Mouse (Mus musculus) neural tube, embryonic 15.5 days (tissue): Measurements from ENCODE around the gene Arid5b. TPM values are rescaled to one million over a fixed set of nuclear protein-coding genes. Genes with fewer than 3 reads are reported as not detected.

ENCODE experiments used
- ATAC-seq: fragments of 200-750 bp; cut with Nextera tagmentation; 2 replicates; pipeline ENCODE4 v1.8.0; 2017; ENCODE audit warnings: mild to moderate bottlenecking, moderate TSS enrichment, moderate library complexity; ENCODE audit not compliant: low FRiP score
- H3K27ac ChIP-seq: fragments of 300-500 bp; sonication (generic); replicated peaks from 2 replicates; pipeline ENCODE4 v1.5.1; 2015; ENCODE audit warnings: mild to moderate bottlenecking, inconsistent platforms
- H3K27me3 ChIP-seq: fragments of 300-500 bp; sonication (generic); replicated peaks from 2 replicates; pipeline ENCODE4 v1.6.1; 2015; ENCODE audit warnings: inconsistent platforms
- H3K36me3 ChIP-seq: fragments of 300-500 bp; sonication (generic); 2 replicates; pipeline ENCODE4 v1.6.1; 2015; ENCODE audit warnings: inconsistent platforms
- H3K4me1 ChIP-seq: fragments of 300-500 bp; sonication (generic); 2 replicates; pipeline ENCODE4 v1.6.1; 2015; ENCODE audit warnings: inconsistent platforms
- H3K4me2 ChIP-seq: fragments of 300-500 bp; sonication (generic); 2 replicates; pipeline ENCODE4 v1.6.1; 2015; ENCODE audit warnings: inconsistent platforms, mild to moderate bottlenecking, moderate library complexity
- H3K4me3 ChIP-seq: fragments of 300-500 bp; sonication (generic); replicated peaks from 2 replicates; pipeline ENCODE4 v1.5.1; 2015; ENCODE audit warnings: mild to moderate bottlenecking, inconsistent platforms
- H3K9ac ChIP-seq: fragments of 300-500 bp; sonication (generic); replicated peaks from 2 replicates; pipeline ENCODE4 v1.6.1; 2015; ENCODE audit warnings: mild to moderate bottlenecking, inconsistent platforms
- H3K9me3 ChIP-seq: fragments of 300-500 bp; sonication (generic); replicated peaks from 2 replicates; pipeline ENCODE4 v1.6.1; 2016; ENCODE audit warnings: inconsistent platforms
- WGBS: fragments of 180-500 bp; shearing (Covaris S2); methylation state at CpG from one replicate; pipeline ENCODE4 v1.1.7; 2015; ENCODE audit warnings: mixed read lengths; 5-methylcytosine and 5-hydroxymethylcytosine counted together
- polyA plus RNA-seq: library from polyadenylated mRNA; unstranded; fragments of >200 nt; fragmentation: Nextera tagmentation; extraction: Ambion mirVana; gene quantifications from 2 replicates; pipeline ENCODE4 v1.2.1, GENCODE M21; 2015

Gene Arid5b
- polyA plus RNA-seq, 1 experiment from 2014 or later: 18.4 TPM

DNA sequence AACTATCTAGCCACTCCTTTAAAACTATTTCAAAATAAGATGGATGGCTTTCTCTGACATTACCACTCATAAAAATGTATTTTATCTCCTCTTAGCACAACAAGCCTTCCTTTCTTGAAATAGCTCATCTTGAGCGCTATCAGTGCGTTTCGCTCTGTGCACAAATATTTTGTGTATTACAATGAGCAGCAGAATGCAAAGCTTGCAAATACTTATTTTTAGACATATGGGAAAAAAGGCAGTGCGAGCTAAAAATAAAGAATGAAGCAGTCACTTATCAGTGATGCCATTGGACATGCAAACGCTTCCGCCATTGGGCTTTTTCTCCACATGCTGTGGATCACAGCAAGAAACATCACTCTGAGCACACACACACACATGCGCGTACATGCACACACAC, 110.4 kb downstream of the Arid5b start:
- Histone ChIP-seq H3K4me1 (peaks cover 25% of the 10 kb centered on the region), H3K4me3 (no peak overlapping the region), H3K4me2 (no peak overlapping the region), H3K27me3 (no peaks in the 10 kb centered on the region), H3K36me3 (no peaks in the 10 kb centered on the region), H3K9ac (no peak overlapping the region), H3K9me3 (no peaks in the 10 kb centered on the region), H3K27ac (no peak overlapping the region)
- 87% methylated on average over 8 of the region's 8 CpGs for WGBS
- ATAC-seq: no peak

GRCm38 (mm10) chr10:68167118-68167517, 111.4 kb downstream of the Arid5b start:
- H3K27me3 ChIP-seq: no peaks in the 10 kb centered on the region
- 72% methylated on average over 4 of the region's 4 CpGs for WGBS
- ATAC-seq: no peak

DNA sequence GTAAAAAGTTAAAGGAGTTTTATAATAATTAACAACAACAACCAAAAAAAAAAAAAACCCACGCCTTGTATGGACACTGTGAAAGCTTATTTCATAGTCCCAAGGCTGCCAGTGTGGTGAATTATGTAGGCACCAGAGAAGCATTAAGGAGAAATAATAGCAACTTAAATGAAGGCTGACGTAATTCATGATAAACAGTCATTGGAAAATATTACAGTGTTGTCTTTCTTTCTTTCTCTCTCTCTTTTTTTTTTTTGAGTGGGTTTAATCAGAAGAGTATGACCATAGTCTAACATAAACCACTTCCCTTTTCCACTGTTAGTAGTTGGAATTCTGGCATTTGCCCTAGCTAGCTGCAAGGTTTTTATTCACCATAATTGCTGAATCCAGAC, 111.8 kb downstream of the Arid5b start:
- 50% methylated on average over 2 of the region's 2 CpGs for WGBS
- Histone ChIP-seq H3K4me1 (peaks cover 25% of the 10 kb centered on the region), H3K27me3 (no peaks in the 10 kb centered on the region), H3K9ac (no peak overlapping the region), H3K4me2 (no peak overlapping the region), H3K9me3 (no peaks in the 10 kb centered on the region), H3K36me3 (no peaks in the 10 kb centered on the region), H3K4me3 (no peak overlapping the region), H3K27ac (no peak overlapping the region)
- ATAC-seq: no peak

More at GRCm38 (mm10) chr10:68167118-68167517, 111.4 kb downstream of the Arid5b start:
- Histone ChIP-seq H3K9me3 (no peaks in the 10 kb centered on the region), H3K27ac (no peak overlapping the region), H3K36me3 (no peaks in the 10 kb centered on the region), H3K4me1 (peaks cover 25% of the 10 kb centered on the region), H3K4me2 (no peak overlapping the region), H3K9ac (no peak overlapping the region), H3K4me3 (no peak overlapping the region)

DNA sequence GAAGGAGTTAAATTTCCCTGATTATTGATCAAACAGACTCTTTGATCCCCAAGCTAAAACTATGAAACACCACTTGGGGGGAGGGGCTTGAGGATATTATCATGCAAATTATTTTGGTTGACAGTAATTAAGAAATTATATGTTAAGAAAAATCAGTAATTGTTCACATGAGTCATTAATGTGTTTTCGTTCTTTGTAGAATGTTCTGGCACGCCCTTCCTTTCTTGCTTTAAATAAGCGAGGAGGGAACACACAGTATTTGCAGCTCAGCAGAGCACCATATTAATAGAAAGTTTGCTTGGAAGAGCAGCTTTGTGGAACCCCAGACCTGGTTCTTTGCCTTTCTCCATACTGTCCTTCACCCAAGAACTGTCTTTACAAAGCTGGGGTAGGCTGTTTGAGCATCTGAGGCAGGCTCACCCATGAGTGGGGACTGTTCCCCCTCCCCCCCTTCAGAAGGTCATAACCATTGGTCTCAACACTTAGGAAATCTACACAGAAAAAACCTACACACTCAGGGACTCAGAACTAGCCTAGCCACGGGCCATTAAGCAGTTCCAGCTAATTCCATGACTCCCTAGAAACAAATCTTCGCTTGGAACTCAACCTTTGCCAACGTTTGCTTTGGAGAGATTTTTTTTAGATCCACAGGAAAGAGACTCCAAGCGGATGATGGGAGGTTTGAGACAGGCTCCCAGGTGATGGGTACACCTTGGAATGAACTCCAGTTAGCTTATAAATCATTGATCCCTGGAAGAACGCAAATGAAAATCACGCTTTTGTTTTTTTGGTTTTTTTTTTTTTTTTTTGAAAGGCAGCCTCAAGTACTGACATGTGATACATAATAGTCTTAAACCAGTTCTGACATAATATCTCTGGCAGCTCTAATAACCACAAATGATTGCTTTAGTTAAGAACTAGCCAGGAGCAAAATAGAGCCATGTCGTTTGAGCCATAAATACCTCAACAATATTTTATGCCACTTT, 112.5 kb downstream of the Arid5b start:
- no peak for ATAC-seq
- Histone ChIP-seq H3K27ac (no peak overlapping the region), H3K4me1 (peaks cover 25% of the 10 kb centered on the region), H3K9me3 (no peaks in the 10 kb centered on the region), H3K9ac (no peak overlapping the region), H3K4me3 (no peak overlapping the region), H3K27me3 (no peaks in the 10 kb centered on the region), H3K4me2 (no peak overlapping the region), H3K36me3 (no peaks in the 10 kb centered on the region)
- WGBS: 43% methylated on average over 10 of the region's 10 CpGs

DNA sequence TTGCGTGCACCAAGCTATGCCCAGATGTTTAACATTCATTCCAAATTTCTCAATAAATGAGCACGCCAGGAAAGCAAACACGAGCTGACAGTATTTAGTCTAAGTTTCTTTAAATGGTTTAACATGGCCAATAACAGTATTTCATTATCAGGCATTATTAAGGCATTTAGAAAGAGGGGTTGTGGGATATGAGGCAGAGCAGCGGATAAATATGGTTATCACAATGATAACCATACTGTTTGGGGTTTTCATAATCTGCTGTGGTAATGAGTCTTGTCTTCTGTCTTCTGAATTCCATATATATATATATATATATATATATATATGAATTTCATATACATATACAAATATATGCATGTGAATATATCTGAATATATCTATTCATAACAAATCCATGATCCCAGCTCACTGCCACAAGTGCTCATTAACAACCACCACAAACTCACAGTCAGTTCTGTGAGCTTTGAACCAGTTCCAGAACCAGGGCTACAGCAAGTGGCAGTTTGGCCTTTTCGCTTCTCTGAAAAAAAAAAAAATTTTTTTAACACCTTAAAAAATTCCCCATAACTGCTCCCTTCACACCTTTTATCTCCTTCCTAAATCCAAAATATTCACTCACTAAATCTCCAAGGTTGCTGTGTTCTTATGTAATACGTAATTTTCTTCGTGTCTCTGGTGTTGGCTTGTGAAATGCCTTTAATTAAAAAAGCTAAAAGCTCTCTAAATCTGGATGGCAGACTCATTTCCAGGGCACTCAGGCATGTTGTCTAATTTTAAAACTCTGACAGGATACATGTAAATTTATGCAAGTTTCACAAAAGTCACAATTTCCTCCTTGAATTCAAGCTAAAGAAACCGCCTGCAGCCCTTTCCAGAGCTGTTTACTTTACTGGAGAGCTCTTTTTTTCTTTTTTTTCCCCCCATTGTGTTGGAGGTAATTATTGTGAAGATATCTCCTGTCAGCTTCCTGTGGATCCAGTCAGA, 113.5 kb downstream of the Arid5b start:
- Histone ChIP-seq H3K27ac (no peak overlapping the region), H3K4me2 (no peak overlapping the region), H3K36me3 (no peaks in the 10 kb centered on the region), H3K4me1 (peaks cover 25% of the 10 kb centered on the region), H3K9me3 (no peaks in the 10 kb centered on the region), H3K4me3 (no peak overlapping the region), H3K27me3 (no peaks in the 10 kb centered on the region), H3K9ac (no peak overlapping the region)
- ATAC-seq: no peak
- 64% methylated on average over 8 of the region's 8 CpGs for WGBS

DNA sequence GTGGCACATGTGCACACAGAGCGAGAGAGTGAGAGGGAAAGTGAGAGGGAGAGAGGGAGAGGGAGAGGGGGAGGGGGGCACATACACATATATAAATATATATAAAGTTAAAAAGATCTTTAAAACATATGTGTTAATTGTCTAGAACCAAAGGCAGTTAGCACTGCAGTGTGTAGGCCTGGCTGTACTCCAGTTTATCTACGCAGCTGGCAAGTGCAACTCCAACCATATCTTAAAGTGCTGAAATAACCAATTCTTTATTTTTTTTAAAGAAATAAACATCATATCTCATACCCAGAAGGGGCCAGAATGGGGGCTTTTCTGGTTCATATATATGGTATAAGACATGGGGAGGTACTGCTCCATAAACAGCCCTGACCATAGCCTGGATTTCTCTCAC, 114.4 kb downstream of the Arid5b start:
- Histone ChIP-seq H3K4me3 (no peak overlapping the region), H3K9me3 (no peaks in the 10 kb centered on the region), H3K27me3 (no peaks in the 10 kb centered on the region), H3K4me2 (no peak overlapping the region), H3K4me1 (peaks cover 23% of the 10 kb centered on the region), H3K9ac (no peak overlapping the region), H3K36me3 (no peaks in the 10 kb centered on the region), H3K27ac (no peak overlapping the region)
- 94% methylated on average over 2 of the region's 2 CpGs for WGBS
- ATAC-seq: no peak

- no peak for ATAC-seq
- H3K4me3 ChIP-seq: no peak overlapping the region
- no peak overlapping the region for H3K27ac ChIP-seq
- 96% methylated on average over 9 of the region's 9 CpGs for WGBS
- no peak overlapping the region for H3K4me2 ChIP-seq
- H3K36me3 ChIP-seq: no peaks in the 10 kb centered on the region
- H3K4me1 ChIP-seq: peaks cover 18% of the 10 kb centered on the region
- H3K9ac ChIP-seq: no peak overlapping the region
- H3K27me3 ChIP-seq: no peaks in the 10 kb centered on the region
- H3K9me3 ChIP-seq: no peaks in the 10 kb centered on the region
Measured at GRCm38 (mm10) chr10:68159759-68160158, 118.8 kb downstream of the Arid5b start.

DNA sequence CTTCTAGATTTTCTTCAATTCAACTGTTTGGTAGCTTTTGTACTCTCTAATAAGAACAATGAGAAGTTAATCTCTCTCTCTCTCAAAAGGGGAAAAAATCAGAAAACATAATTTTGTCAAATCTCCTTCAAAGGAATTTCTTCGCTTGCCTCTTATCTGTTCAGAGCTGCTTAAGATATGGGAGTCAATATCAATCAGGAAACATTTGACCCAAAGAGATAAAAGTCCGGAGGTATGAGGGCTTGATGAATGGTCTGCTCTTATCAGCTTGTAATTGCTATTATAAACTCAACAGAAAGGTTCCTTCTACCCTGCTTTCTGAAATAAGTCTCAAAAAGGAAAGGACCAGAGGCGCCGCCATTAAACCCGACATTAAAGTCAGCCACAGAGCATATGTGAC, 120.0 kb downstream of the Arid5b start:
- Histone ChIP-seq H3K4me3 (no peak overlapping the region), H3K4me2 (no peak overlapping the region), H3K9me3 (no peaks in the 10 kb centered on the region), H3K36me3 (no peaks in the 10 kb centered on the region), H3K9ac (no peak overlapping the region), H3K27me3 (no peaks in the 10 kb centered on the region), H3K27ac (no peak overlapping the region), H3K4me1 (peaks cover 25% of the 10 kb centered on the region)
- ATAC-seq: no peak
- 89% methylated on average over 5 of the region's 5 CpGs for WGBS

DNA sequence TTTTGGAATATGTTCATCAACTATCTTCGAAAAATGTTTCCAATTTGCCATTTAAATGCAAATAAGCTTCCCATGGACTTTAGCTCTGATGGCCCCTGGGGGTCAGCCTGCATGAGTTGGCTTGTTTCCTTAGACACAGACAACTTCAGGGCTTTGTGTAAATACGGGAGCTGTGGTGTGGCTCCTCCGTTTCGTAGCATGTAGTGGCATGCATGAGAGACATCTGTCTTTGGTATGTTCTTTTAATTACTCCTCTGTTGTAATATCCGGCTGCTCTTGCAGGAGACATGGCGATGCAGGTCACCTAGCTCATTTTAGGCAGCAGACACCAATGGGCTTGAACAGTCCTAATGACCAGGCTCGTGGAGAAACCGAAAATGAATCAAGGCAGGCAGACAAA, 121.0 kb downstream of the Arid5b start:
- Histone ChIP-seq H3K36me3 (no peaks in the 10 kb centered on the region), H3K4me3 (no peak overlapping the region), H3K9me3 (no peaks in the 10 kb centered on the region), H3K27ac (no peak overlapping the region; the same call in 1 of the 2 replicates), H3K9ac (no peak overlapping the region), H3K4me1 (peaks cover 31% of the 10 kb centered on the region), H3K27me3 (no peaks in the 10 kb centered on the region), H3K4me2 (no peak overlapping the region)
- ATAC-seq: no peak
- WGBS: 54% methylated on average over 8 of the region's 8 CpGs

GRCm38 (mm10) chr10:68156646-68157245, 121.8 kb downstream of the Arid5b start:
- no peak for ATAC-seq
- Histone ChIP-seq H3K9ac (no peak overlapping the region), H3K27ac (no peak overlapping the region), H3K9me3 (no peaks in the 10 kb centered on the region), H3K4me2 (no peak overlapping the region), H3K4me3 (no peak overlapping the region), H3K36me3 (no peaks in the 10 kb centered on the region), H3K4me1 (peaks cover 31% of the 10 kb centered on the region), H3K27me3 (no peaks in the 10 kb centered on the region)
- 57% methylated on average over 10 of the region's 10 CpGs for WGBS

DNA sequence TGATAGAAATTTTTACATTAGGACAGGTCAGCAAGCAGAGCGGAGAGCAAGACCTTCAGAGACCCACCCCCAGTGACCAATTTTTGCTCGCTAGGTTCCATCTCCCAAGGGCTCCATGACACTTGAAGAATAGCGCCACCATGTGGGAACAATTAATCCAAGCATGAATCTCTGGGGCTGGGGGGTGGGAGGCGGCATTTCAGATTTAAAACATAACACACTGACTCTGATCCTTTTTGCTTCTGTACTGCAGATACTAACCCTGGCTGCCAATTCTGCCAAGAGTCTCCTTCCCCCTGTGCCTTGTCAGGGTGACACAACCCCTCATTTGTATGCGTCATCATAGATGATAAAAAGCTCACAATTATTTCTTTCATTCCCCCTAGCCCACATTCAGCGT, 122.4 kb downstream of the Arid5b start:
- Histone ChIP-seq H3K9ac (no peak overlapping the region), H3K4me2 (no peak overlapping the region), H3K4me3 (no peak overlapping the region), H3K36me3 (no peaks in the 10 kb centered on the region), H3K27me3 (no peaks in the 10 kb centered on the region), H3K9me3 (no peaks in the 10 kb centered on the region), H3K27ac (no peak overlapping the region), H3K4me1 (peaks cover 31% of the 10 kb centered on the region)
- 71% methylated on average over 6 of the region's 6 CpGs for WGBS
- no peak for ATAC-seq
